Mouse (Mus musculus) embryonic facial prominence, embryonic 13.5 days (tissue): ENCODE results near the gene Folr1. TPM values are rescaled to one million over a fixed set of nuclear protein-coding genes. Genes with fewer than 3 reads are reported as not detected.

Source experiments
- ATAC-seq: fragments of 200-750 bp; cut with Nextera tagmentation; 2 replicates; pipeline ENCODE4 v1.8.0; 2017; ENCODE audit warnings: low read depth; ENCODE audit not compliant: insufficient number of reproducible peaks, insufficient read depth, low FRiP score, low TSS enrichment
- H3K27ac ChIP-seq: fragments of 300-500 bp; sonication (generic); 2 replicates; pipeline ENCODE4 v1.5.1; 2015; ENCODE audit warnings: moderate library complexity, mild to moderate bottlenecking, inconsistent platforms
- H3K27me3 ChIP-seq: fragments of 300-500 bp; sonication (generic); 2 replicates; pipeline ENCODE4 v1.6.1; 2015; ENCODE audit warnings: mild to moderate bottlenecking, inconsistent platforms
- H3K36me3 ChIP-seq: fragments of 300-500 bp; sonication (generic); 2 replicates; pipeline ENCODE4 v1.6.1; 2015; ENCODE audit warnings: mild to moderate bottlenecking, inconsistent platforms
- H3K4me1 ChIP-seq: fragments of 300-500 bp; sonication (generic); 2 replicates; pipeline ENCODE4 v1.6.1; 2015; ENCODE audit warnings: inconsistent platforms
- H3K4me2 ChIP-seq: fragments of 300-500 bp; sonication (generic); 2 replicates; pipeline ENCODE4 v1.6.1; 2015; ENCODE audit warnings: moderate library complexity, mild to moderate bottlenecking, inconsistent platforms
- H3K4me3 ChIP-seq: fragments of 300-500 bp; sonication (generic); 2 replicates; pipeline ENCODE4 v1.5.1; 2015; ENCODE audit warnings: mild to moderate bottlenecking, inconsistent platforms
- H3K9ac ChIP-seq: fragments of 300-500 bp; sonication (generic); 2 replicates; pipeline ENCODE4 v1.6.1; 2015; ENCODE audit warnings: mild to moderate bottlenecking, inconsistent platforms
- H3K9me3 ChIP-seq: fragments of 300-500 bp; sonication (generic); 2 replicates; pipeline ENCODE4 v1.6.1; 2016; ENCODE audit warnings: inconsistent platforms
- WGBS: fragments of 180-500 bp; shearing (Covaris S2); methylation state at CpG from one replicate; pipeline ENCODE4 v1.1.7; 2015; ENCODE audit warnings: mixed read lengths; 5-methylcytosine and 5-hydroxymethylcytosine counted together
- polyA plus RNA-seq: library from polyadenylated mRNA; unstranded; fragments of >200 nt; fragmentation: Nextera tagmentation; extraction: Ambion mirVana; gene quantifications from 2 replicates; pipeline ENCODE4 v1.2.1, GENCODE M21; 2015

Folr1 gene
- polyA plus RNA-seq, 1 experiment from 2014 or later = 0.25 TPM

DNA sequence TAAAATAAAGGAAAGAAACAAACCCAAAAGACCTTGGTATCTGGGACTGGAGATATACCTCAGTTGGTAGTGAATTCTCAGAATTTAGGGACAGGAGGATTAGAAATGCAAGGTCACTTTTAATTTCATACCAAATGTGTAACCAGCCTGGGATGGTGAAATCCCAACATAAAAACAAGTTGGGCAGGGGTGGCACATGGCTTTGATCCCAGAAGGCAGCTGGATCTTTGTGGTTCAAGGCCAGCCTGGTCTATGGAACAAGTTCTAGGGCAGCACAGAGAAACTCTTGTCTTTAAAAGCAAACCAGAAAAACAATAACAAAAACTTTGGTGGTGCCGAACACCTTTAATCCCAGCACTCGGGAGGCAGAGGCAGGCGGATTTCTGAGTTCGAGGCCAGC lies 3.1 kb downstream of the Folr1 start:
- H3K36me3 ChIP-seq = no peaks in the 10 kb centered on the region
- H3K4me1 ChIP-seq = no peaks in the 10 kb centered on the region
- no peaks in the 10 kb centered on the region for H3K9me3 ChIP-seq
- H3K27me3 ChIP-seq = no peaks in the 10 kb centered on the region
- H3K4me2 ChIP-seq = no peak overlapping the region
- no peak overlapping the region for H3K9ac ChIP-seq
- 99% methylated on average over 4 of the region's 4 CpGs for WGBS
- H3K27ac ChIP-seq = no peak overlapping the region
- ATAC-seq = no peak
- no peak overlapping the region for H3K4me3 ChIP-seq

DNA sequence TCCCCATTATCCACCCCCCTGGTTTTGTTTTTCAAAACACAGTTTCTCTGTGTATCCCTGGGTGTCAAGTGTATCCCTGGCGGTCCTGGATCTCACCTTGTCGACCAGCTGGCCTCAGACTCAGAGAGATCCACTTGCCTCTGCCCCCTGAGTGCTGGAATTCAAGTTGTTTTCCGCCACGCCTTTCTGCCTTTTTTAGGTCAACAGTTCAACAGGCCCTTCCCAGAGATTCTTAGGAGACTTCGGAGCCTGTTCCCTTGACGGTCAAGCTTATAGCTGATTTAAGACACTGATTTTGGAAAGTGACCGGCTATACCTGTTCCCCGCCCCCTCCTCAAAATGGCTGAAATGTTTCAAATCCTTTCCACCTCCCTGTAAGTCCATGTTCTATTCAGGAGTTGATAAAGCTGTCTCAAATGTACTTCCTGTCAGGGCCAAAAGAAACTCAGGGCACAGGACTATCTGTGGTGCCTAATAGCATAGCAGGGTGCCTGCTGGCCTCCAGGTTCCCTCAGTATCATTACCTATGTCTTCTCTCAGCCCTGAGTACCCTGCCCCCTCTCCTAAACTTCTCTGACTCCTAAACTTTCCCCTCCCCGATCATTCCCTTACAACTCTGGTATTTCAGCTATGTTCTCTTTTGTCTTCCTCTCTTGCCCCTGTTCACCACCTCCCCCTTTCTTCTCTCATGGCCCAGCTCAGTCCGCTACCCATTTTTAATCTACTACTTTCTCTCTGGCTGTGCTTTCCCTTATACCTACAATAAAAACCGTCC lies 3.9 kb downstream of the Folr1 start:
- Histone ChIP-seq H3K9me3 (no peaks in the 10 kb centered on the region), H3K27ac (no peak overlapping the region), H3K4me2 (no peak overlapping the region), H3K27me3 (no peaks in the 10 kb centered on the region), H3K4me3 (no peak overlapping the region), H3K9ac (no peak overlapping the region), H3K36me3 (no peaks in the 10 kb centered on the region), H3K4me1 (no peaks in the 10 kb centered on the region)
- no peak for ATAC-seq
- WGBS = 82% methylated on average over 11 of the region's 11 CpGs

DNA sequence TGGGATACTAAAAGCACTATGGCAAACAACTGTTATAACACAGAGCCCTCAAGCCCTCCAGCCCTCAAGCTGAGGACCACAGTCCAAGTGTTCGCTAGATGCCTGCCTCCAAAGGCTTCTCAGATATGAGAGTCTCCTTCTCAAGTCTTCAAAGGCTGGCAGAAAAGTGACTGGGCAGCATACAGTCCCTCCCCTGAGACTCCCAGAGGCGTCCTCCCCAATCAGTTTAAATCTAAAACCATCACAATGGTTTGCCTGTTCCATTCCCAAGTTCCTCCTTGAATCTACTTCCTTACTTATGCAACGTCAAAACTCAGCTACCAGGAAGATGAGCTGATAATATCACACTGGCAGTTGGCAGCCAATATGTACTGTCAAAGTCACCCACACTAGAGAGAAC lies 7.2 kb downstream of the Folr1 start, which contains the start of gene Anapc15:
Gene Anapc15 (plus strand): TSS at position 301 of the 400 bp plus-strand sequence.
- ATAC-seq = no peak
- Histone ChIP-seq H3K4me3 (no peak within 1 kb of the TSS), H3K4me2 (no peak within 1 kb of the TSS), H3K27me3 (no peaks in the 10 kb centered on the region), H3K36me3 (no peaks in the 10 kb centered on the region), H3K4me1 (no peaks in the 10 kb centered on the region), H3K9ac (no peak within 1 kb of the TSS), H3K27ac (no peak within 1 kb of the TSS), H3K9me3 (no peaks in the 10 kb centered on the region)
- 69% methylated on average over 3 of the region's 3 CpGs for WGBS

DNA sequence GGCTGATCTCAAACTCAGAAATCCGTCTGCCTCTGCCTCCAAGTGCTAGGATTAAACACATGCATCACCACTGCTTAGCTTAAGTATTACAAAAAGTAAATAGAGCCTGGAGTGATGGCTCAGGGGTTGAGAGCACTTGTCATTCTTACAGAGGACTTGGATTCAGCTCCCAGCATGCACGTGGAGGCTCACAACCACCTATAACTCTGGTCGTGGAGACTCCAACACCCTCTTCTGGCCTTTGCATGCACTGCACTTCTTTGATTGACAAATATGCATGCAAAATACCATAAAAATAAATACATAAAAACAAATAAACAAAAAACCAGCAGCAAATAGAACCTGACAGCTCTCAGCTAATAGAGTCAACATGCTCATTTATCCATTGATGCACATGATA lies 8.3 kb downstream of the Folr1 start:
- no peak overlapping the region for H3K27ac ChIP-seq
- H3K4me2 ChIP-seq = no peak overlapping the region
- H3K4me1 ChIP-seq = no peaks in the 10 kb centered on the region
- no peaks in the 10 kb centered on the region for H3K9me3 ChIP-seq
- no peak overlapping the region for H3K9ac ChIP-seq
- H3K27me3 ChIP-seq = no peaks in the 10 kb centered on the region
- H3K4me3 ChIP-seq = no peak overlapping the region
- ATAC-seq = no peak
- 83% methylated on average over 3 of the region's 3 CpGs for WGBS
- no peaks in the 10 kb centered on the region for H3K36me3 ChIP-seq

DNA sequence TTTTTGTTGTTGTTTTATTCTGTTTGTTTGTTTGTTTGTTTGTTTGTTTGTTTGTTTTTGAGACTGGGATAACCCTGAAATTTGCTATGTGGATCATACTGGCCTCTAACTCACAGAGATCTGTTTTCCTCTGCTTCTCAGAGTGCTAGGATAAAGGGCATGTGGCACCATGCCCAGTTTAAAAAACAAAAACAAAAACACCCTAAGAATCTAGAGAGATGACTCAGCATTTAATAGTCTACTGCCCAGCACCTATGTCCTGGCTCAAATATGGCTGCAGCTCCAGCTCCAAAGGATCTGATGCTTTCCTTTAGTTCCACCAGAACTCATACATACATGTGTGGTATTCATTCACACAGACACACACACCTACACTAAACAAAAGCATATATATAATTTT lies 9.6 kb downstream of the Folr1 start:
- H3K4me1 ChIP-seq = no peaks in the 10 kb centered on the region
- no peak overlapping the region for H3K4me3 ChIP-seq
- H3K9me3 ChIP-seq = no peaks in the 10 kb centered on the region
- no peak overlapping the region for H3K4me2 ChIP-seq
- no peak overlapping the region for H3K27ac ChIP-seq
- no peaks in the 10 kb centered on the region for H3K27me3 ChIP-seq
- no peaks in the 10 kb centered on the region for H3K36me3 ChIP-seq
- ATAC-seq = no peak
- no peak overlapping the region for H3K9ac ChIP-seq

DNA sequence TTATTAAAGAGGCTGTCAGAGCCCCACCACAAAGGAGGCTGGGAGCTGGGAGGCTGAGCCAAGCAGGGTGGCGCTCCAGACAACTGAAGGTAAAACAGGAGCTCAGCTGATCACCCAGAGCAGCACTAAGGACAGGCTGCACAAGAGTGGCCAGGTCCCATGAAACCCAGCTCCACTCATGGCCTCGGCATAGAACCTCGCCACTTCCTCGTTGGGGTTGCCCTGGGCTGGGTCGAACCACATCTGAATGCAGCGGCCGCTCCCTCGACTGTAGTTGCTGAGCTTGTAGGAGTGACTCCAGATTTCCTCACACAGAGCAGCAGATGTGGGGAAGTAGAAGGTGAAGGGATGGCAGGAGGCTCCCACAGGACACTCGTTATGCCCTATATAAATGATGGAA lies 12.2 kb downstream of the Folr1 start:
- H3K4me3 ChIP-seq = no peak overlapping the region
- 86% methylated on average over 9 of the region's 9 CpGs for WGBS
- H3K36me3 ChIP-seq = no peaks in the 10 kb centered on the region
- H3K27me3 ChIP-seq = no peaks in the 10 kb centered on the region
- no peak overlapping the region for H3K4me2 ChIP-seq
- H3K9ac ChIP-seq = no peak overlapping the region
- no peak overlapping the region for H3K27ac ChIP-seq
- peak; percentile 59; the same call in 1 of the 2 replicates for ATAC-seq
- no peaks in the 10 kb centered on the region for H3K4me1 ChIP-seq
- no peaks in the 10 kb centered on the region for H3K9me3 ChIP-seq

DNA sequence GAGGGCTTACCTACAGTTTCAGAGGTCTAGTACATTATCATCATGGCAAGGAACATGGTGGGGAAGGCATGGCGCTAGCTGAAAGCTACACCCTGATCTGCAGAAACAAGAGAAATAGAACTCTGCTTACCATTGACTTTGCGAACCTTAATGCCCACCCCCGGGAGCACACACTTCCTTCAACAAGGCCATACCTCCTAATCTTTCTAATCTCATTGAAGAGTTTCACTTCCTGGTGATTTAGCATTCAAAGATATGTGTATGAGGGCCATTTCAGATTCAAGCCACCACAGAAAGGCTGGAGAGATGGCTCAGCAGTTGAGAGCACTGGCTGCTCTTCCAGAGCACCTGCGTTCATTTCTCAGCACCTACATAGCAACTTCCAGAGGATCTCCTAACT lies 13.5 kb downstream of the Folr1 start, which contains the start of gene Folr2:
Gene Folr2 (minus strand): TSS at position 101 of the 400 bp plus-strand sequence.
- Histone ChIP-seq H3K4me1 (no peaks in the 10 kb centered on the region), H3K27ac (no peak within 1 kb of the TSS), H3K9me3 (no peaks in the 10 kb centered on the region), H3K9ac (no peak within 1 kb of the TSS), H3K27me3 (no peaks in the 10 kb centered on the region), H3K4me2 (no peak within 1 kb of the TSS), H3K4me3 (no peak within 1 kb of the TSS), H3K36me3 (no peaks in the 10 kb centered on the region)
- ATAC-seq = no peak
- WGBS = 88% methylated on average over 4 of the region's 4 CpGs

DNA sequence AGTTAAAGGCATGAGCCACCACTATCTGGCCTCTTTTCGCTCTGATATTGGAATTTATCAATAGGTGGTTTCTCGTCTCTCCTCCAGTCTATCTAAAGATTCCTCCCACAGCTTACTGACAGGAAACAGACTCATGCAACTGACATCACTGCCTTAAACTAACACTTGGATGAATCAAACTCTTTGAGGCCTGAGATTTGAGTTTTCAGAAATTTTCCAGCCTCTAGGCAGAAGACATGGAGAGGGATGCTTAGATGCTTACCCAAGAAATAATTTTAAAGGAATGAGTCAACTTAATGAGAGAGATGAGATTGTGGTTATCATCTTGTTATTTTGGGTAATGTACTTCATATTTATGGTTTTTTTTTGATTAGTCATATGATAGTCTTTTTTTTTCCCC lies 16.8 kb downstream of the Folr1 start:
- no peak overlapping the region for H3K27ac ChIP-seq
- H3K36me3 ChIP-seq = no peaks in the 10 kb centered on the region
- H3K9ac ChIP-seq = no peak overlapping the region
- H3K9me3 ChIP-seq = no peaks in the 10 kb centered on the region
- no peak for ATAC-seq
- no peaks in the 10 kb centered on the region for H3K27me3 ChIP-seq
- H3K4me2 ChIP-seq = no peak overlapping the region
- WGBS = 81% methylated on average over 2 of the region's 2 CpGs
- no peak overlapping the region for H3K4me3 ChIP-seq
- H3K4me1 ChIP-seq = no peaks in the 10 kb centered on the region

DNA sequence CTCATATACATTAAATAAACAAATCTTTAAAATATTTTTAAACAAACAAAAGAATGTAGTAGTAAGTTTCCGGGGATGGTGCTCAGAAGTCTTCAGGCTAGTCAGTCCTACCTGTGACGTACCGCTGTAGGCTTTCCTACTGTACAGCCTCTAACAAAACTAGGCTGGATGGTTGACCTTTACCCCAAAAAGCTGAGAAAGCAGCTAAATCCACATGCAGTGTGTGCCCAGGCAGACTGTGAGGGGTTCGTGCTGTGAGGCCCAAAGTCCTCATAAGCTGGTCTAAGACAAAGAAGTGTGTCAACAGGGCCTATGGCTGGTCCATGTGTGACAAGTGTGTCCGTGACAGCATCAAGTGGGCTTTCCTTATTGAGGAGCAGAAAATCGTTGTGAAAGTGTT lies 17.7 kb downstream of the Folr1 start:
- no peak for ATAC-seq
- no peak overlapping the region for H3K27ac ChIP-seq
- no peaks in the 10 kb centered on the region for H3K27me3 ChIP-seq
- 87% methylated on average over 6 of the region's 6 CpGs for WGBS
- no peak overlapping the region for H3K9ac ChIP-seq
- H3K9me3 ChIP-seq = no peaks in the 10 kb centered on the region
- H3K36me3 ChIP-seq = no peaks in the 10 kb centered on the region
- H3K4me1 ChIP-seq = no peaks in the 10 kb centered on the region
- H3K4me3 ChIP-seq = no peak overlapping the region
- no peak overlapping the region for H3K4me2 ChIP-seq

DNA sequence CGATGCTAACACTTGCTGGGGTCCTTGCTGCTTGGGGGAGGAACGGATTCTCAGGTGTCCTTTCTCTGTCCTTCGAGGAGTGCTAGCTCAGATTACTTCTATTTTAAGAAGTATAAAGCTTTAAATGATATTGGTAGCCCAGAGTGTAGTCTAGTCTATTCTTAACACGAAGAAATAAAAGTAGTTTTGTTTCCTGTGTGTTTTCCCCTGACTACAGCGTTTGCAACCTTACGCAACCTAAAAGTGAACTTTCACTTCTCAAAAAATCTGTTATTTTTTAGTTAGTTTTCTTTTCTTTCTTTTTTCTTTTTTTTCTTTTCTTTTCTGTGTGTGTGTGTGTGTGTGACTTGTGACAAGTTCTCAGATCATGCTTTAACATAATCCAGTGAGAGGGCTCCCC lies 18.9 kb downstream of the Folr1 start:
- Histone ChIP-seq H3K4me2 (no peak overlapping the region), H3K36me3 (no peaks in the 10 kb centered on the region), H3K27ac (no peak overlapping the region), H3K4me3 (no peak overlapping the region), H3K9me3 (no peaks in the 10 kb centered on the region), H3K9ac (no peak overlapping the region), H3K4me1 (no peaks in the 10 kb centered on the region), H3K27me3 (no peaks in the 10 kb centered on the region)
- 76% methylated on average over 6 of the region's 6 CpGs for WGBS
- no peak for ATAC-seq

DNA sequence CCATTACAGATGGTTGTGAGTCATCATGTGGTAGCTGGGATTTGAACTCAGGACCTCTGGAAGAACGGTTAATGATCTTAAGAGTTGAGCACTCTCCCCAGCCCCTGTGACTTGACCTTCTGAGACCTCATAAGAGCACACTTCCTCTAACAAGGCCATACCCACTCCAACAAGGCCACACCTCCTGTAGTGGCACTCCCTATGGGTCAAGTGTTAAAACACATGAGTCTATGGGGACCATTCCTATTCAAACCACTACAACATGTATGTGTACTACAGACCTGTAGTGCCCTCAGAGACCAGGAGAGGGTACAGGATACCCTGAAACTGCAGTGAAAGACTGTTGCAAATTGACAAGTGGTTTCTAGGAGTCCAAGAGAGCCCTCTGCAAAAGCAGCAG lies 22.7 kb downstream of the Folr1 start:
- WGBS = 97% methylated on average over 1 of the region's 1 CpGs

DNA sequence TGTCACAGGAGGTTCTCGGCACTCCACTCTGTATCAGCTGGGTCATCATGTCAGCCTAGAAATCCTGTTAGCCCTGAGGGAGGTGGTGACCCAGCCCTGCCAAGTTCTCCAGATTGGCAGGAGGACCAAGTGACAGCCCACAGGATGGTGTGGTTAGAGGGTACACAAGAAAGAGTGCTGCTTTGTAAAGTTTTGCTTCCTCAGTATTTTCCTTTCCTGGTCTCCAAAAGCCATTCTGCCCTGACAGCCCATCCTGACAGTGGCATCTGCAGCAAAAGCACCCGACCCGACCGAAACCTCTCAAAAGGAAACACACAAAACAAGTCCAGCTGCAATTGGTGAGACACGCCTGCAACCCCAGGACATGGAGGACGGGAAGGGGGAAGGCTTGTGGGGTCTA lies 26.4 kb downstream of the Folr1 start:
- WGBS = 65% methylated on average over 6 of the region's 6 CpGs
- no peak for ATAC-seq
- Histone ChIP-seq H3K27ac (no peak overlapping the region), H3K36me3 (no peaks in the 10 kb centered on the region), H3K9me3 (no peaks in the 10 kb centered on the region), H3K27me3 (no peaks in the 10 kb centered on the region), H3K4me3 (no peak overlapping the region), H3K4me2 (no peak overlapping the region), H3K9ac (no peak overlapping the region), H3K4me1 (peaks cover under 1% of the 10 kb centered on the region; the same call in 1 of the 2 replicates)

More for the DNA sequence above, 22.7 kb downstream of the Folr1 start:
- Histone ChIP-seq H3K4me2 (no peak overlapping the region), H3K27me3 (no peaks in the 10 kb centered on the region), H3K9ac (no peak overlapping the region), H3K4me3 (no peak overlapping the region), H3K4me1 (no peaks in the 10 kb centered on the region), H3K36me3 (no peaks in the 10 kb centered on the region), H3K27ac (no peak overlapping the region), H3K9me3 (no peaks in the 10 kb centered on the region)
- ATAC-seq = no peak
